Mouse (Mus musculus): ENCODE data around the gene Tbc1d13. TPM values are rescaled to one million over a fixed set of nuclear protein-coding genes. Genes with fewer than 3 reads are reported as not detected.

Tbc1d13 gene
- polyA plus RNA-seq, 1 experiment from 2014 or later, result 5.1 TPM

DNA sequence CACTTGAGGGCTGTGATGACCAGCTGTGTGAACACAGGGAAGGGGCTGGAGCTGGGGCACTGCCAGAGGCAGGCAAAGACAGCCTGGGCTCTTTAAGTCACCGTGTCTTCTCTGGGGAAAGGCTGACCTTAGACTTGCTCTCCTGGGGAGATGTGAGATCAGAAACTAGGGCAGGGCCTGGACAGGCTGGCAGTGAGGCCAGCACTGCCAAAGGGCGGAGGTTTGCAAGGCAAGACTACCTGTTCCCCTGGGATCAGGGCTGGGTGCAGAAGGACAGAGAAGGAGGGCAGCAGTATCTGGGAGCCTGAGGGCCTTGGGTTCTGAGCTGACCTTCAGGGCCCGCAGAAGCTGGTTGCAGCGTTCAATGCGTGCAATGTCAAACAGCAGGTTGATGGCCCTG is 25.9 kb upstream of the Tbc1d13 start:
- ATAC-seq (ENCODE audit: extremely low read depth, insufficient number of reproducible peaks, low FRiP score, low TSS enrichment), result no peak
- Histone ChIP-seq H3K27me3 (replicated peaks) (no peaks in the 10 kb centered on the region), H3K36me3 (peaks cover 98% of the 10 kb centered on the region), H3K27ac (replicated peaks) (no peak overlapping the region), H3K4me2 (no peak overlapping the region), H3K4me1 (no peaks in the 10 kb centered on the region), H3K9me3 (no peaks in the 10 kb centered on the region), H3K4me3 (no peak overlapping the region), H3K9ac (no peak overlapping the region)
- 92% methylated on average over 5 of the region's 5 CpGs for WGBS

DNA sequence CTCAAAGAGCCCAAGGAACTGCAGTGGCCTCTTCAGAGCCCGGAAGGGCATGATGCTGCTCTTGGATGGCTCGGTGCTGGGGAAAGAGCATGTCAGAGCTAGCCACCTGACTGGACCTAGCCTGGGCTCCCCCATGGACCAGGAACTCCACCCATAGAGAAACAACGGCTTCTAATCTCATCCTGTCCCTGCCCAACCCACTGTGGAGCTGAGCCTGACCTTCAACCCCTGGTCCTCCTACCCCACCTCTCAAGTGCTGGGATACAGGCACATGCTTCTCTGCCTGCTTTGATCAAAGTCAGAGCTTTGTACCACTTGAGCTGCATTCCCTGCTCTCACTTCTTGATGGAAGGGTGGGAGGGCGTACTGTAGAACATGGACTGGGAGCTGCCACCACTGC is 25.3 kb upstream of the Tbc1d13 start:
- H3K36me3 ChIP-seq, result peaks cover 98% of the 10 kb centered on the region
- ATAC-seq (ENCODE audit: extremely low read depth, insufficient number of reproducible peaks, low FRiP score, low TSS enrichment), result no peak

DNA sequence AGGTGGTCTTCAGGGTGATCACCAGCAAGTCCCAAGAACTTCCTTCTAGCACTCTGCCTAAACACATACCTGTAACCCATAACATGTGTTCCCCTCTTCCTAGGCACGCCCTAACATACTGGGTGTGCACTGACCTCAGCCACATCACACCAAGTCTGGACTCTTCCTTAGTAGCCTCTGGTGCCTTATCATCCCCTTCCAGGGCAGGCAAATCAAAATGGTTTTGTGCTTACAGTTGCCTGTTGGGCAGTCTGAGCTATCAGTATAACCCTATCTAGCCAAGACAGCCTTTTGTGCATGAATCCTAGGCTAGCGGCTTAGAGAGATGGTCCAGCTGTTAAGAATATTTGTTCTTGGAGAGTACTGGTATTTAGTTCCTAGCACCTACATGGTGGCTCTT is 22.0 kb upstream of the Tbc1d13 start:
- Histone ChIP-seq H3K27me3 (replicated peaks) (no peaks in the 10 kb centered on the region), H3K4me3 (no peak overlapping the region), H3K4me2 (no peak overlapping the region), H3K27ac (replicated peaks) (no peak overlapping the region), H3K4me1 (no peaks in the 10 kb centered on the region), H3K36me3 (peaks cover 82% of the 10 kb centered on the region), H3K9me3 (no peaks in the 10 kb centered on the region), H3K9ac (no peak overlapping the region)
- 76% methylated on average over 2 of the region's 2 CpGs for WGBS
- no peak for ATAC-seq (ENCODE audit: extremely low read depth, insufficient number of reproducible peaks, low FRiP score, low TSS enrichment)

More for the DNA sequence above, 25.3 kb upstream of the Tbc1d13 start:
- H3K27me3 ChIP-seq (replicated peaks), result no peaks in the 10 kb centered on the region
- WGBS, result 73% methylated on average over 4 of the region's 4 CpGs
- H3K4me3 ChIP-seq, result no peak overlapping the region
- no peak overlapping the region for H3K9ac ChIP-seq
- H3K4me1 ChIP-seq, result no peaks in the 10 kb centered on the region
- no peak overlapping the region for H3K4me2 ChIP-seq
- H3K27ac ChIP-seq (replicated peaks), result no peak overlapping the region
- no peaks in the 10 kb centered on the region for H3K9me3 ChIP-seq

DNA sequence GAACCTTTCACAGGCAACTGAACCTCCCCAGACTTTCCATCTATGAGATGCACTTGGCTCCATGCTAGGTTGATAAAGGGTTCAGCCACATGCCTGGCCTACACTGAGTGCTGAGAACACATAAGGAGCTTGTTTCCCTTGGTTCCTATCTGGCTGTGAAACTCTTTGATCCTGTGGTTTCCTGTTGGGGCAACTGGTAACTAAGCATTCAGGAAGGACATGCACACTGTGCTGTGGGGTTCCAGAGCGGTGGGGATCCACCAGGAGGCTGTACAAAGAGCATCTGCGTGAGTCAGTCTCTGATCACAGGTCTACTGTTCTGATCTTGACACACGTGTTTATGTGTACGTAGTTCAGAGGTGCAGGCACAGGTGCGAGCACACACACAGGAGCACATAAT is 21.0 kb upstream of the Tbc1d13 start:
- H3K4me2 ChIP-seq, result no peak overlapping the region
- no peak overlapping the region for H3K9ac ChIP-seq
- no peaks in the 10 kb centered on the region for H3K4me1 ChIP-seq
- H3K4me3 ChIP-seq, result no peak overlapping the region
- ATAC-seq (ENCODE audit: extremely low read depth, insufficient number of reproducible peaks, low FRiP score, low TSS enrichment), result no peak
- H3K27me3 ChIP-seq (replicated peaks), result no peaks in the 10 kb centered on the region
- 80% methylated on average over 5 of the region's 5 CpGs for WGBS
- H3K9me3 ChIP-seq, result no peaks in the 10 kb centered on the region
- H3K27ac ChIP-seq (replicated peaks), result no peak overlapping the region
- H3K36me3 ChIP-seq, result peaks cover 71% of the 10 kb centered on the region

DNA sequence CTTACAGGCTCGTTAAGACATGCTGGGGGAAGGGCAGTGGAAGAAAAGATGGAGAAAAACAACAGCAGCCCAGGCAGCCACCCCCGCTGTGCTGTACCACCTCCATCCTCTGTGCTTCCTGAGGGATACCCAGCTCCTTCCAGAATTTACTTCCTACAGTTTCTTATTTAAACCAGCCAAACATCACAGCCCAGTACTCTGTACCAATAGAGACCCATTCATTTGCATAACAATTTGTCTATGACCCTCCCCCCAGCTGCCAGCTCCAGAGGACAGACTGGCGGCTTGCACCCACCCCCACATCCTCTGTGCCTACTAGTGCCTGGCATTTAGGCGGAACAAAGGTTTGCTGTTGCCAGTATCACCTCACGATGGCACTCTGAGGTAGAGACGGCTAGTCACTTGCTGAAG is 13.9 kb upstream of the Tbc1d13 start:
- Histone ChIP-seq H3K36me3 (peaks cover 18% of the 10 kb centered on the region), H3K4me3 (no peak overlapping the region), H3K4me2 (no peak overlapping the region), H3K27ac (replicated peaks) (no peak overlapping the region), H3K4me1 (peaks cover 11% of the 10 kb centered on the region), H3K9me3 (no peaks in the 10 kb centered on the region), H3K9ac (no peak overlapping the region), H3K27me3 (replicated peaks) (no peaks in the 10 kb centered on the region)
- ATAC-seq (ENCODE audit: extremely low read depth, insufficient number of reproducible peaks, low FRiP score, low TSS enrichment), result no peak
- 39% methylated on average over 6 of the region's 6 CpGs for WGBS

DNA sequence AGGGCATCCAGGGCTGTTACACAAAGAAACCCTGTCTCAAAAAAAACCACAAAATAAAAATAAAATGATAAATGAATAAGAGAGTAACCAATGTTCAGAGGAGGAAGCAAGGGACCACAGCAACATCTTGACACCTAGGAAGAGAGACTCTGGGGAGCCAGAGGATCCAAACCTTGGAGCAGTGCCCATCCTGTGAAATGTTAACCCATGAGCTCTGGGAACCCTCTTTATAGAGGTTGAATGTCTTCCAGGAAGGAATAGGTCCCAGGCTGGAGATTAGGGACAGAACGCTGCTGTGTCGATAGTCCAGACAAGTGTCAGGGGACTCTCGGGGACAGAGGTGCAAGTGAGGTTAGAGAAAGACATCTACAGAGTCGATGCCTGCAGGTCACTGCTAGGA is 13.3 kb upstream of the Tbc1d13 start:
- H3K9me3 ChIP-seq, result no peaks in the 10 kb centered on the region
- H3K4me2 ChIP-seq, result no peak overlapping the region
- 80% methylated on average over 4 of the region's 4 CpGs for WGBS
- H3K36me3 ChIP-seq, result peaks cover 12% of the 10 kb centered on the region
- H3K27me3 ChIP-seq (replicated peaks), result no peaks in the 10 kb centered on the region
- H3K4me1 ChIP-seq, result peaks cover 17% of the 10 kb centered on the region
- no peak overlapping the region for H3K4me3 ChIP-seq
- no peak for ATAC-seq (ENCODE audit: extremely low read depth, insufficient number of reproducible peaks, low FRiP score, low TSS enrichment)
- no peak overlapping the region for H3K9ac ChIP-seq
- no peak overlapping the region for H3K27ac ChIP-seq (replicated peaks)

DNA sequence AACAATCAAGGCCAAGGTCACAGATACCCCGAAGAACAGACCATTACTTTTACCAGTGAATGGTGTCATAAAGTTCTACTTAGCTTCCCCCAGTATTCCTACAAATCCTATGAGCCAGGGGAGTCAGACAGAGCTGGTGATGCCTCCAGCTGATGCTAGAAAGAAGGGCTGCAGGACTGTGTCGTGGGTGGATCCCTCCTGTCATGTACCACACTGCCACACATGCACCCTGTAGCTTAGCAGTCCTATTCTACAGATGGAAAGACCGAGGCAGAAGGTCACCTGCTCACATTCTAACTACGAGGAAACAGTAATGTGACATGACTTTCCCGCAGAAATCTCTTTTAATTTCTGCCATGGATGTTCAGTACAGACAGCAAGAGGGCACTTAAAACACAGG is 10.8 kb upstream of the Tbc1d13 start:
- Histone ChIP-seq H3K4me1 (peaks cover 17% of the 10 kb centered on the region), H3K36me3 (peaks cover 8% of the 10 kb centered on the region; the same call in 1 of the 2 replicates), H3K27ac (replicated peaks) (no peak overlapping the region), H3K4me3 (no peak overlapping the region), H3K9me3 (no peaks in the 10 kb centered on the region), H3K27me3 (replicated peaks) (no peaks in the 10 kb centered on the region), H3K9ac (no peak overlapping the region), H3K4me2 (no peak overlapping the region)
- ATAC-seq (ENCODE audit: extremely low read depth, insufficient number of reproducible peaks, low FRiP score, low TSS enrichment), result no peak
- 75% methylated on average over 5 of the region's 5 CpGs for WGBS

DNA sequence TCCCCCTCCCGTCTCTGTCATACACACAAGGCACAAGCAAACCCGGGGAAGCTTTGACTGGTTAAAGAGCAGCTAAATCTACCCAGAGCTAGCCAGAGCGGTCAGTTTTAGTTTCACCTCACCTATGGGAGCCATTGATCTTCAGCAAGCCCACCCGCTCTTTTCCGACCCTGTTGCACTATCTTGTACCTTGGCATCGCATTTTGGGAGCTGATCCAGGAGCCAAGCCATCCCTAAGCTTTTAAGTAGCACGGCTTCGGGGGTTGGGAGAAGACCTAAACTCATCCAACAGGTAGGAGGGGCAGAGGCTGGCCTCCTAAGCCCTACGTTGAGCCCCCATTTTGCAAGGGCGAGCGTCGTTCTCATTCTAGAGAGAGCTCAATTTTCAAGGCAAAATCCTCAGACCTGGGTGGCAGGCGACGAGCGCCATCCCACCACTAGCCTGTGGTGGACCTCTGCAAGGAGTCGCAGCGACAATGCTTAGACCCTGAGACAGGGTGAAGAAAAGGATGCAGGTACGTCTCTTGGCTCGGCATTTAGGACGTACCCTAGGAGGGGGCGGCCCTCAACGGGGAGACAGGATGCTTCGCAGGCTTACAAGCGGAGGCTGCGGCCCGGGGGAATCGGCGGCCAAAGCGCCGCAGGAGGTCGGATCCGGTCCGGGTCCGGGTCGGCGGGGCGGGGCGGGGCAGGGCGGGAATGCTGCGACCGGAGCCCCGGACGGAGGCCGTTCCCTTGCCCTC is 9.6 kb upstream of the Tbc1d13 start:
- WGBS, result 2% methylated on average over 36 of the region's 44 CpGs
- H3K9me3 ChIP-seq, result no peaks in the 10 kb centered on the region
- H3K4me1 ChIP-seq, result peaks cover 17% of the 10 kb centered on the region
- peak overlapping the region; percentile 82 for H3K4me2 ChIP-seq
- no peaks in the 10 kb centered on the region for H3K27me3 ChIP-seq (replicated peaks)
- peak overlapping the region; percentile 89 for H3K4me3 ChIP-seq
- ATAC-seq (ENCODE audit: extremely low read depth, insufficient number of reproducible peaks, low FRiP score, low TSS enrichment), result peak; percentile 30; the same call in 1 of the 2 replicates
- H3K27ac ChIP-seq (replicated peaks), result peak overlapping the region; percentile 90
- peaks cover 8% of the 10 kb centered on the region; the same call in 1 of the 2 replicates for H3K36me3 ChIP-seq
- H3K9ac ChIP-seq, result peak overlapping the region; percentile 96

DNA sequence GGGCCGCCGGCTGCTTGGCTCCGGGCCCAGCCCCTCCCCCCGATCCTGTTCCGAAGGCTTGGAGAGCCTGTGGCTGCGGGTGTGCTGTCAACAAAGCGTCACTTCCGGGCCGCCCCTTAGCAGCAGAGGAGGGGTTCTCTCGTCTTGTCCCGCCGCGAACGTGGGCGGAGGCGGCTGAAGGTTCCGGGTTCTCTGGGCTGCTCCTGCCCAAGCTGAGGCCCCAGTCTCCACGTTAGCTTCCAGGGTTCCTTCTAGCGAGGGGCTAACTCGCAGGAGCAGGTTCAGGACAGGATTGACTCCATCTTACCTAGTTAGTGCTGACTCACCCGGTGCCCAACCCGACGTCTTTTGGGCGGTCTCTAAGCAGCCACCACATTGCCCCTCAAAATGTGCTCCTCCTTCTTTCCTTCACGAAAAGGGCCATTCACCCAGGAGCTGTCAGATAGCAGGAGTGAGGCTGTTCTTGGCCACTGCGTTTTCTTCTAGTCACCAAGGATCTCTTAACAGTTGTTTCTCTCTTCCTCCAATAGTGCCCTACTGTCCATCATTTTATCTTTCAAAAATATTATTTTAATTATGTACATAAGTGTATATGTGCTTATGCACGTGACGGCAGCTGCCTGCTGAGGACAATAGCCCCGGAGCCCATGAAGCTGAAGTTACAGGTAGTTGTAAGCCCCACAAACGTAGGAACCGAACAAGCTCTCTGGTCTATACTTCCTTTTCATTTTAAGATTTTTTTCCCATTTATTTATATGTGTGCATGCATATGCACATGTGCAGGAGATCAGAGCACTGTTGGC is 8.9 kb upstream of the Tbc1d13 start, which contains the start of gene Zer1:
Gene Zer1, minus strand, starts transcription at position 114 of the 803 bp plus-strand sequence.
- no peaks in the 10 kb centered on the region for H3K27me3 ChIP-seq (replicated peaks)
- peak within 1 kb of the TSS; percentile 82 for H3K4me2 ChIP-seq
- peak within 1 kb of the TSS; percentile 89 for H3K4me3 ChIP-seq
- no peaks in the 10 kb centered on the region for H3K9me3 ChIP-seq
- H3K36me3 ChIP-seq, result peaks cover 5% of the 10 kb centered on the region; the same call in 1 of the 2 replicates
- 11% methylated on average over 31 of the region's 31 CpGs for WGBS
- H3K27ac ChIP-seq (replicated peaks), result peak within 1 kb of the TSS; percentile 90
- peak; percentile 94 for ATAC-seq (ENCODE audit: extremely low read depth, insufficient number of reproducible peaks, low FRiP score, low TSS enrichment)
- H3K4me1 ChIP-seq, result peaks cover 17% of the 10 kb centered on the region
- peak within 1 kb of the TSS; percentile 96 for H3K9ac ChIP-seq

DNA sequence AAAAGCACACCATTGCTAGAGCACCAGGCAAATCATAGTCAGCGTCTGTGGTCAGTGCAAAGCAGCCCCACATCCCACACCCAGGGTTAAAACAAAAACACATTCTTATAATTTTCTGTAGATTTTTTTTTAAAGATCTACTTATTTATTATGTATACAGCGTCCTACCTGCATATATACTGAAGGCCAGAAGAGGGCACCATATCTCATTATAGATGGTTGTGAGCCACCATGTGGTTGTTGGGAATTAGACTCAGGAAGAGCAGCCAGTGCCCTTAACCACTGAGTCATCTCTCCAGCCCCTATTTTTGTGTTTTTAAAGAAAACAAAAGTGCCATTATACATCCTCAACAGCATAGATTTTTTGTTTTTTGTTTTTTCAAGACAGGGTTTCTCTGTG is 4.8 kb upstream of the Tbc1d13 start:
- WGBS, result 29% methylated on average over 2 of the region's 2 CpGs
- no peak for ATAC-seq (ENCODE audit: extremely low read depth, insufficient number of reproducible peaks, low FRiP score, low TSS enrichment)
- no peaks in the 10 kb centered on the region for H3K27me3 ChIP-seq (replicated peaks)
- no peak overlapping the region for H3K9ac ChIP-seq
- H3K4me3 ChIP-seq, result no peak overlapping the region
- H3K4me2 ChIP-seq, result no peak overlapping the region
- no peaks in the 10 kb centered on the region for H3K9me3 ChIP-seq
- no peak overlapping the region for H3K27ac ChIP-seq (replicated peaks)
- H3K36me3 ChIP-seq, result no peaks in the 10 kb centered on the region
- peaks cover 16% of the 10 kb centered on the region for H3K4me1 ChIP-seq

DNA sequence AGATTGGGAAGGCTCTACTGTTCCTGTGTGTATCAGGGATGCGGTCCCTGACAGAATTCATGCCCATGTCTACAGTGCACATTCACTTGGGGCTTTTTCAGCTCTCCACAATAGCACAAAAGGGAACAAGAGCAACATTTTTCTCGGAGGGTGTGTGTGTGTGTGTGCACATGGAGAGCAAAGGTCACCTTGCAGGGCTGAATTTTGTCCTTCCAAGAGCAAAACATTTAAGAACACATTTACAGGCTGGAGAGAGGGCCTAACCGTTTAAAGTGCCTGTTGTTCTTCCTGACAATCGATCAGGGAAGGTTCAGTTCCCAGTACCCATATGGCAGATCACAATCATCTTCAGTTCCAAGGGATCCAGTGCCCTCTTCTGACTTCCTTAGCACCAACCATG is 3.4 kb upstream of the Tbc1d13 start:
- no peaks in the 10 kb centered on the region for H3K9me3 ChIP-seq
- H3K4me2 ChIP-seq, result no peak overlapping the region
- H3K36me3 ChIP-seq, result peaks cover 1% of the 10 kb centered on the region; the same call in 1 of the 2 replicates
- no peak for ATAC-seq (ENCODE audit: extremely low read depth, insufficient number of reproducible peaks, low FRiP score, low TSS enrichment)
- peaks cover 22% of the 10 kb centered on the region for H3K4me1 ChIP-seq
- no peak overlapping the region for H3K4me3 ChIP-seq
- no peak overlapping the region for H3K9ac ChIP-seq
- H3K27me3 ChIP-seq (replicated peaks), result no peaks in the 10 kb centered on the region
- 78% methylated on average over 4 of the region's 4 CpGs for WGBS
- no peak overlapping the region for H3K27ac ChIP-seq (replicated peaks)
